Mouse (Mus musculus): ENCODE measurements around the gene Mak.

DNA sequence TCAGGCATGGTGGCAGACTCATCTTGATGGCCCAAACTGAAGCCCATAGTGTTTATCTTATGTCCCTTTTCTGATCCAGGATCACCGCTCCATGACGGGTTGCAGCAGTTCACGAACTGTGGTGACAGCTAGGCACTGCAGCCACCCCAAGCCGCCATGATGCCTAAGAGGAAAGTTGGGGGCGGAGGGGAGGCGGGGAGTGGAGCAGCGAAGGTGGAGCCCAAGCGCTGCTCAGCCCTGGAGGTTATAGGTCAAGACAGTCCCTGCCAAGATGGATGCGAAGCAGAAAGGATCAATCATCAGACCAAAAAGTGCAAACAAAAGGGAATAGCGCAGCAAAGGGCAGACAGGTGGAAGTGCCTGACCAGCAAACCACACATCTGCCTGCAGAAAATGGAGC, 11.8 kb upstream of the Mak start:
- TF ChIP-seq CTCF (IDR thresholded peaks at IDR 0.05; ENCODE audit: low read depth) (no peak), EP300 (IDR thresholded peaks at IDR 0.05; ENCODE audit: low read depth) (no peak)

All from heart, postnatal 0 days (tissue).